Mouse (Mus musculus): Measurements from ENCODE around the gene Dusp1. TPM values are rescaled to one million over a fixed set of nuclear protein-coding genes. Genes with fewer than 3 reads are reported as not detected.

Gene Dusp1
- polyA plus RNA-seq, 1 experiment from 2014 or later, result 13.4 TPM

DNA sequence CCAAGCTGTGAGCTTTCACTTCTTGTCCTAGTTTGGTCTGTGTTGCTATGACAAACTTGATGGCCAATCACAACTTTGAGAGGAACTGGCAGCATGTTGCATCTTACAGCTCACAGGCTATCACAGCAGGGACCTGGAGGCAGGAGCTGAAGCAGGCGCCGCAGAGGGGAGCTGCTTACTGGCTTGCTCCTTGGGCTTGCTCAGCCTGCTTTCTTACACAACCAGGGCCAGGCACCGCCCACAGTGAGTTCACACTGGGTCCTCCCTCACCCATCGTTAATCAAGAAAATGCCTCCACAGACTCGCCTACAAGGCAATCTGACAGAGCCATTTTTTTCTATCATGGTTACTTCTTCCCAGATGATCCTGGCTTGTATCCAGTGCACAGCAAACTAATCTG lies 74.7 kb downstream of the Dusp1 start:
- Histone ChIP-seq H3K9ac (replicated peaks) (no peak overlapping the region), H3K36me3 (replicated peaks; ENCODE audit: insufficient read depth, low read length) (no peaks in the 10 kb centered on the region), H3K4me3 (ENCODE audit: low read depth, low read length) (no peak overlapping the region), H3K4me2 (ENCODE audit: low read depth, low read length) (no peak overlapping the region), H3K9me3 (ENCODE audit: low read length) (no peaks in the 10 kb centered on the region), H3K27me3 (ENCODE audit: insufficient read depth, low read length) (no peaks in the 10 kb centered on the region), H3K4me1 (ENCODE audit: insufficient read depth) (no peaks in the 10 kb centered on the region), H3K27ac (ENCODE audit: low read depth) (no peak overlapping the region)
- WGBS (ENCODE audit: insufficient replicate concordance), result 65% methylated on average over 5 of the region's 5 CpGs
- TF ChIP-seq EP300 (IDR thresholded peaks at IDR 0.05; ENCODE audit: low read depth) (no peak), CTCF (IDR thresholded peaks at IDR 0.05; ENCODE audit: low read depth) (no peak)
- ATAC-seq, result no peak
- DNase-seq, result no peak

DNA sequence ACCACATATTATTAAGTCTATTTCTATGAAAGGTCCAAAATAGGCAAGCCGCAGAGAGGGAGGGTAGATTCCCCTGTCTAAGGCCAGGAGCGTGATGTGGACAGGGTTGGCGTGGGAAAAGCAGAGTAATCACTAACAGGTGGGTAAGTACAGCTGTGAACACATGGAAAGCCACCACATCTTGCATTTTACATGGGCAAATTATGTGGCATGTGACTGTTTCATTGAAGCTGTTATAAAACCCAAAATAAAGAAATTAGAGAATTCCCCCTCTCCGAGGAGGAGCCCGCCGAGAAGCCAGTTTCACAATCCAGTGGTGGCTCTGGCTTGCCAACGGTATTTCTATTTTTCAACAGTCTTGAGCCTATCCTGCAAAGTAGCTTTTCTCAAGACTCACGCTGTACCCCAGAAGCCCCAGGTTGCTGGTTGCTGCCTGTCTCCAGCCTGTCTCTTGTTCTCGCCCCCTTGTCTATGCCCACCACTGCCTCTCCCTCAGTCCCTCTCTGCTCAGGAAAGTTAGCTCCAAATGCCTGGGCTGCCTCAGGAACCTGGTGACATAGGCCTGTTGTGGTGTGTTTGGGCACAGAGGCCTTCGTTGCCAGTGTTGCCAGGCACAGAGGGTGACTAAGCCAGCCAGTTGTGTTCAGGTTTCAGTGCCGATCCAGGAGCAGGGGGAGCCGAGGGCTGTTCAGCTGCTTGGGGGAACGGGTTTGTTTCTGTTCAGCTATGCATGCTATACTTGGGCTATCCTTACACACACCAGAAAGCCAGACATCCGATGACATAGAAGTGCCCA lies 77.1 kb downstream of the Dusp1 start:
- Histone ChIP-seq H3K4me3 (ENCODE audit: low read depth, low read length) (no peak overlapping the region), H3K9me3 (ENCODE audit: low read length) (no peaks in the 10 kb centered on the region), H3K36me3 (replicated peaks; ENCODE audit: insufficient read depth, low read length) (no peaks in the 10 kb centered on the region), H3K27me3 (ENCODE audit: insufficient read depth, low read length) (no peaks in the 10 kb centered on the region), H3K9ac (replicated peaks) (no peak overlapping the region), H3K4me1 (ENCODE audit: insufficient read depth) (no peaks in the 10 kb centered on the region), H3K4me2 (ENCODE audit: low read depth, low read length) (no peak overlapping the region), H3K27ac (ENCODE audit: low read depth) (no peak overlapping the region)
- 77% methylated on average over 14 of the region's 14 CpGs for WGBS (ENCODE audit: insufficient replicate concordance)
- ATAC-seq, result no peak
- TF ChIP-seq EP300 (IDR thresholded peaks at IDR 0.05; ENCODE audit: low read depth), result no peak
- no peak for TF ChIP-seq CTCF (IDR thresholded peaks at IDR 0.05; ENCODE audit: low read depth)
- DNase-seq, result no peak

DNA sequence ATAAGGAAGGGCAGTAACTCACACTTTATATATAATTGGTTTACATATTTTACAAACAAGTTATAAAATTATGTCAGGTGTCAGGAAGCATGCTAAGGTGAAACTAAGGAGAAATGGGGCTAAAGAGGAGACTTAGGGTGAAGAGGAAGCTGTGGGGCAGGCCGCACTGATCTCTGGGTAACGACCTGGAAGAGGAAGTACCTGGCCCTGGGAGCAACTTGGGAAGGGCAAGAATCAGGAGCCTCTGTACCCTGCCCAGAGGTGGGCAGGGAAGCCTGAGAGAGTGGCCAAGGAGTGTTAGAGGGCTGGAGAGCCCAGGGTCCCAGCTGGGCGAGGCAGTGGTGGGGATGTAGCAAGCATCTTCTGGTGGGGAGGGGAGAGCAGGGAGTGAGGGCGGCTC lies 81.0 kb downstream of the Dusp1 start:
- Histone ChIP-seq H3K27ac (ENCODE audit: low read depth) (no peak overlapping the region), H3K36me3 (replicated peaks; ENCODE audit: insufficient read depth, low read length) (no peaks in the 10 kb centered on the region), H3K4me2 (ENCODE audit: low read depth, low read length) (no peak overlapping the region), H3K4me3 (ENCODE audit: low read depth, low read length) (no peak overlapping the region), H3K9ac (replicated peaks) (no peak overlapping the region), H3K27me3 (ENCODE audit: insufficient read depth, low read length) (no peaks in the 10 kb centered on the region), H3K4me1 (ENCODE audit: insufficient read depth) (no peaks in the 10 kb centered on the region), H3K9me3 (ENCODE audit: low read length) (no peaks in the 10 kb centered on the region)
- TF ChIP-seq EP300 (IDR thresholded peaks at IDR 0.05; ENCODE audit: low read depth), result no peak
- no peak for TF ChIP-seq CTCF (IDR thresholded peaks at IDR 0.05; ENCODE audit: low read depth)
- no peak for ATAC-seq
- WGBS (ENCODE audit: insufficient replicate concordance), result 57% methylated on average over 4 of the region's 4 CpGs
- DNase-seq, result no peak

DNA sequence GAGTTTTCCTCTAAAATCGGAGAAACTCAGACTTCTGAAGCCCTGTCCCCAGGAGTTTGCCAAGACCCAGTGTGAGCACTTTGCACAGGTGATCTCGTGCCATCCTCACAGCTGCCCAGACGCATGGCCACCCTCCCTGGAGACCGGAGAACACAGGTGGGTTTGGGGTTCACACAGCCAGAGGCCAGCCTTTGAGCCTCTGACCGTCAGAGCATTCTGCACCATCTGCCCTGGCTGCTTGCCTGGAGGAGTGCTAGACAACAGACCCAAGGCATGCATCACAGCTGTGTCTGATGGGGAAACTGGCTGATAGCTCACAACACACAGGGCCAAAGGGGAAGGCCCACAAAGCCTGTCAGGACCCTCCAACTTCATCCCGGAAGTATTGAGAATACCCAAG lies 82.3 kb downstream of the Dusp1 start:
- Histone ChIP-seq H3K27ac (ENCODE audit: low read depth) (no peak overlapping the region), H3K27me3 (ENCODE audit: insufficient read depth, low read length) (no peaks in the 10 kb centered on the region), H3K9me3 (ENCODE audit: low read length) (no peaks in the 10 kb centered on the region), H3K36me3 (replicated peaks; ENCODE audit: insufficient read depth, low read length) (no peaks in the 10 kb centered on the region), H3K4me1 (ENCODE audit: insufficient read depth) (no peaks in the 10 kb centered on the region), H3K4me2 (ENCODE audit: low read depth, low read length) (no peak overlapping the region), H3K4me3 (ENCODE audit: low read depth, low read length) (no peak overlapping the region), H3K9ac (replicated peaks) (no peak overlapping the region)
- TF ChIP-seq CTCF (IDR thresholded peaks at IDR 0.05; ENCODE audit: low read depth) (no peak), EP300 (IDR thresholded peaks at IDR 0.05; ENCODE audit: low read depth) (no peak)
- 83% methylated on average over 6 of the region's 6 CpGs for WGBS (ENCODE audit: insufficient replicate concordance)
- DNase-seq, result no peak
- ATAC-seq, result no peak

DNA sequence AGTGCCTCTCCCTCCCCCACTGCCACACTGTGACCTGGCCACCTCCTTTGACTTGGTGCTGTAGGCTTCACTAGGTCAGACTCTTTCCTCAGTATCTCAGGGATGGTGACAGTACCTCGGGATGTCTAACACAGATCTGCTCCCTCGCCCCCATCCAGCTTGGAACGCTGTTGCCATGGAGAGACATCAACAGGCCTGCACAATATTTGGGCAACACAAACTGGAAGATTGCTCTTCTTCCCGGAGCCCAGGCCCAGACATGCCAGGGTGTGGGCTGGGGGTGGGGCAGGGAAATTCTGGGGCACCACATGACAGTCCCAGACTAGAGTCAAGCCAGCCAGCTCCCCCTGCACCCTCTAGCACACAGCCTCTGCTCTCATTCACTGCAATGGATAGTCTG lies 83.3 kb downstream of the Dusp1 start:
- H3K9me3 ChIP-seq (ENCODE audit: low read length), result no peaks in the 10 kb centered on the region
- WGBS (ENCODE audit: insufficient replicate concordance), result 72% methylated on average over 4 of the region's 4 CpGs
- DNase-seq, result no peak
- H3K4me2 ChIP-seq (ENCODE audit: low read depth, low read length), result no peak overlapping the region
- no peak for TF ChIP-seq EP300 (IDR thresholded peaks at IDR 0.05; ENCODE audit: low read depth)
- no peak for TF ChIP-seq CTCF (IDR thresholded peaks at IDR 0.05; ENCODE audit: low read depth)
- H3K4me1 ChIP-seq (ENCODE audit: insufficient read depth), result no peaks in the 10 kb centered on the region
- no peak overlapping the region for H3K9ac ChIP-seq (replicated peaks)
- no peaks in the 10 kb centered on the region for H3K27me3 ChIP-seq (ENCODE audit: insufficient read depth, low read length)
- H3K36me3 ChIP-seq (replicated peaks; ENCODE audit: insufficient read depth, low read length), result no peaks in the 10 kb centered on the region
- no peak overlapping the region for H3K4me3 ChIP-seq (ENCODE audit: low read depth, low read length)
- H3K27ac ChIP-seq (ENCODE audit: low read depth), result no peak overlapping the region
- ATAC-seq, result no peak

DNA sequence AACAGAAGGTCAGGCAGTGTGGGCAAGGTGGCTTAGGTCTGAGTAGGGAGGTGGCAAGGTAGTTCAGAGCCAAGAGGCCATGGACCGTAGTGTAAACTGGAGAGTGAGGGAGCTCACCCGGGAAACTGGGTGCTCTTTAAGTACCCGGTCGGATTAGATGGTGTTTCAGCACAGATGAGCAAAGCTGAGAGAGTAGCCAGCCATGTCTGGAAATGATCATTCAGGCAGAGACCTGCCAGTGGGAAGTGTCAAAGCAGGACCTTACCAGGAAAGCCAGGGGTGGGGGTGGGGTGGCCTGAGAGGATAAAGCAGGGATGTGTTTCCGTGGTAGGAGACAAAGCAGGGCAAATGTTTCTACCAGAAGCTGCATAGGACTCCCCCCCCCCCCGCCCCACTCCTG lies 85.1 kb downstream of the Dusp1 start:
- H3K4me3 ChIP-seq (ENCODE audit: low read depth, low read length), result no peak overlapping the region
- no peak for ATAC-seq
- 61% methylated on average over 6 of the region's 6 CpGs for WGBS (ENCODE audit: insufficient replicate concordance)

More for the DNA sequence above, 85.1 kb downstream of the Dusp1 start:
- H3K36me3 ChIP-seq (replicated peaks; ENCODE audit: insufficient read depth, low read length), result no peaks in the 10 kb centered on the region
- no peaks in the 10 kb centered on the region for H3K27me3 ChIP-seq (ENCODE audit: insufficient read depth, low read length)
- H3K9me3 ChIP-seq (ENCODE audit: low read length), result no peaks in the 10 kb centered on the region
- H3K4me2 ChIP-seq (ENCODE audit: low read depth, low read length), result no peak overlapping the region
- H3K9ac ChIP-seq (replicated peaks), result no peak overlapping the region
- no peak for TF ChIP-seq EP300 (IDR thresholded peaks at IDR 0.05; ENCODE audit: low read depth)
- no peak for TF ChIP-seq CTCF (IDR thresholded peaks at IDR 0.05; ENCODE audit: low read depth)
- DNase-seq, result no peak
- no peaks in the 10 kb centered on the region for H3K4me1 ChIP-seq (ENCODE audit: insufficient read depth)
- H3K27ac ChIP-seq (ENCODE audit: low read depth), result no peak overlapping the region
